Mouse (Mus musculus): ENCODE measurements around the gene Mymx. TPM values are rescaled to one million over a fixed set of nuclear protein-coding genes. Genes with fewer than 3 reads are reported as not detected.

Gene Mymx
- not detected for polyA plus RNA-seq (2017; shearing (Covaris generic))

GRCm38 (mm10) chr17:45601877-45602304, at the start of gene Mymx:
Mymx (minus strand) TSS chr17:45602102.

GRCm38 (mm10) chr17:45599446-45600242, 2.3 kb downstream of the Mymx start, which contains the start of gene Slc29a1:
Slc29a1 (minus strand) TSS chr17:45599606.

DNA sequence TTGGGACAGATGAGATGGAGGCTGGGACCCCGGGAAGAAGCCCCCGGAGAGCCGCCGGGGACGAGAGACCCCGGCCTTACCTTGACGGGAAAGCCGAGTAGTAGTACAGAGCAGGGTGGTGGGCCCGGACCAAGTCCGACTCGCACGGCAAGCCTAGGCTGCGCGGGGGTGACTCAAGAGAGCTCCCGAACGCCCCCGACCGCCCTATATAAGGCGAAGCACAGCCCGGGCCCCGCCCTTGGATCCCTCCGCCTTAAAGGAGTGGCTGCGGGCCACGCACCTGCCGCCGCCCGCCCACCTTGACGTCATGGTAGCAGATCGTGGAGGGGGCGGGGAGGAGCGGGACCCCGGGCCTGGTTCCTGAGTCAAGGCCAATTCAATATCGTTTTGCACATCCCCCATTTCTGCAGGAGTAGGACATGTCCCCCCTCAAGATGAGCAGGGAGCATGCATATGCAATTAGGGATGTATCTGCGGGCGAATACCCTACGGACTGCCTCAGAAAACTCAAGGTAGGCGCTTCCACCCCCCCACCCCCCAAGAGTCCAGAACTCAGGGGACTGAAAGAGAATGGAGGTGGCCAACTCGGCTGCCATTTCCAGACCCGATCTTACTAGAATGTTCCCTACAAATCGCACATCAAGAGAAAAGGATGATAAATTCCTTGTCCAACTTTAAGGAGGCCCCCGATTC, 28.7 kb downstream of the Mymx start, which contains the start of gene Hsp90ab1:
Gene Hsp90ab1, minus strand, starts transcription at position 185 of the 693 bp plus-strand sequence.

DNA sequence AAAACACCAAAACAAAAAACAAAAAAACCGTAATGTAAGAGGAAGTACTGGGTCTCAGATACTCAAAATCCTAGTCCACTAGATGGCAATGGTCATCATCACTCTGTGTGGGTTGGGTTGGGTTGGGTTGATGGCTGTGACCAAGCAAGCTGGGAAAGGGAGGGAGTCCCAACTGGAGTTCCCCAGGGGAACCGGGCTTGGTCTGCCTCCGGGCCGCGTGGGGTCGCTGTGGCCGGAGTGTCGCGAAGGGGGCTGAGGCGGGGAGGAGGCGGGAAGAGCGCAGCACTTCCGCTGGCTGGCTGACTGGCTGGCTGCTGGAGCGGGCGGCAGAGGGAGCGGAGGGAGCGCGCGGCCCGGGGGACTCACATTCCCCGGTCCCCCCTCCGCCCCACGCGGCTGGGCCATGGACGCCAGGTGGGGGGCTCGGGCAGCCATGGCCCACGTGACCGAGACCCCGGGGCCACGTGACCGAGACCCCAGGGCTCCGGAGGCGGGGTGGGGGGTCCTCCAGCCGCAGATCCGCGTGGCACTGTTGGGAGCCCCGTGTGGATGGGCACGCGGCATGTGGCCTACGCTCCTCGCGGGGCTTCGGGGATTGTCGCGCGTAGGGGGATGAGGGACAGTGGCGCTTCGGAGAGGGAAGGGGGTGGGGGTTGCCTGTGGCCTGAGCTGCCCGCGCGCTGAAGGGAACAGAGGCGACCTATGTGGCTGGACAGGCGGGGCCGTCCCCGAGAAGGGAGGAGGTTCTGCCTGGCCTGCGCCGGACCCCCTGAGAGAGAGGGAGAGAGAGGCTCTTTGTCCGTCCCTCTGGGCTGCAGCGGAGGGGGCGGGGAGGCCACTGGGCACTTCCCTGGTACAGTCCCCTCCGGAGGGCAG, 38.0 kb downstream of the Mymx start, which contains the start of gene Slc35b2:
Gene Slc35b2, plus strand, starts transcription at position 220 of the 876 bp plus-strand sequence.

GRCm38 (mm10) chr17:45555452-45556106, 46.3 kb downstream of the Mymx start, which contains the start of gene Nfkbie:
Nfkbie (plus strand) TSS chr17:45555703.

Other genes with a start within 250 kb of the Mymx start
- gene Cdc5l, start 168.4 kb downstream of the Mymx start, polyA plus RNA-seq (2017; shearing (Covaris generic)): 83.4 TPM
- gene Spats1, start 126.7 kb downstream of the Mymx start, polyA plus RNA-seq (2017; shearing (Covaris generic)): 0.62 TPM
- gene Aars2, start 95.3 kb downstream of the Mymx start, polyA plus RNA-seq (2017; shearing (Covaris generic)): 14.7 TPM
- not detected for gene Tcte1, start 78.7 kb downstream of the Mymx start, polyA plus RNA-seq (2017; shearing (Covaris generic))
- gene Tmem151b, start 52.4 kb downstream of the Mymx start, polyA plus RNA-seq (2017; shearing (Covaris generic)): 0.05 TPM
- 64.8 TPM for gene Nfkbie, start 46.4 kb downstream of the Mymx start, polyA plus RNA-seq (2017; shearing (Covaris generic))
- gene Slc35b2, start 38.2 kb downstream of the Mymx start, polyA plus RNA-seq (2017; shearing (Covaris generic)): 59.6 TPM
- gene Hsp90ab1, start 28.8 kb downstream of the Mymx start, polyA plus RNA-seq (2017; shearing (Covaris generic)): 678 TPM
- 128 TPM for gene Slc29a1, start 2.5 kb downstream of the Mymx start, polyA plus RNA-seq (2017; shearing (Covaris generic))
- gene Capn11, start 57.2 kb upstream of the Mymx start, polyA plus RNA-seq (2017; shearing (Covaris generic)): not detected
- 68.3 TPM for gene Mrpl14, start 84.2 kb upstream of the Mymx start, polyA plus RNA-seq (2017; shearing (Covaris generic))
- 13.0 TPM for gene Tmem63b, start 84.8 kb upstream of the Mymx start, polyA plus RNA-seq (2017; shearing (Covaris generic))
- gene 1600014C23Rik, start 131.7 kb upstream of the Mymx start, polyA plus RNA-seq (2017; shearing (Covaris generic)): not detected

Data from CD4-positive, CD25-positive, alpha-beta regulatory T cell (primary cell).